Mouse (Mus musculus): ENCODE data around the gene Gm19426. TPM values are rescaled to one million over a fixed set of nuclear protein-coding genes. Genes with fewer than 3 reads are reported as not detected.

Gm19426 gene
- total and polyA plus RNA-seq, 3 experiments, result not detected

DNA sequence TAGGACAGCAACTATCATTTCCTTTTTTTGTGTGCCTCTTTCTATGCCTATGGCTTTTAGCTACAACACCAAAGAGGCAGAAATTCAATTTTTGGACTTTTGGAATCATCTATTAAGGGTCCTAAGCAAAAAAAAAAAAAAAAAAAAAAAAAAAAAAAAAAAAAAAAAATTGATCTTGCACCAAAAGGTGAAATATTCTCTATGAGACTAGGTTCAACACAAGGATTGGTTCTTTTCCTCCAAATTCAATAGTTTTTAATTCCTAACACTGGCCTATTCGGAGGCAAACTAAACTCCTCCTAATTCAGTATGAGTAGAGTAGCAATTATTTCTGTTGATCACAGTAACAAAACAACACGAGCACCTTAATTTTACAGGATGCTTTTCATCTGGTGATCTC lies 31.6 kb downstream of the Gm19426 start:
- no peaks in the 10 kb centered on the region for H3K27me3 ChIP-seq (replicated peaks)
- H3K79me2 ChIP-seq (replicated peaks; ENCODE audit: control insufficient read depth, extremely low read depth, insufficient read depth, poor library complexity, severe bottlenecking), result peaks cover 53% of the 10 kb centered on the region
- H3K9ac ChIP-seq (ENCODE audit: insufficient read depth, low read depth), result 0 out of 2 replicates have a peak overlapping the region, but pooled peaks have one; percentile 25
- no peak overlapping the region for H3K4me2 ChIP-seq (ENCODE audit: insufficient read depth, low read depth, poor library complexity, severe bottlenecking)
- no peaks in the 10 kb centered on the region for H3K9me3 ChIP-seq (replicated peaks; ENCODE audit: low read length)
- dilution Hi-C loops (cut with MboI; ENCODE audit: extremely low pct_ligation_motif_present, extremely low pct_unique_long_range_greater_than_20kb, low sequenced_read_pairs) (no loop called here), in situ Hi-C loops (cut with MboI; ENCODE audit: low pct_ligation_motif_present, low pct_unique_long_range_greater_than_20kb, low sequenced_read_pairs) (no loop called here)
- no peak overlapping the region for H3K4me3 ChIP-seq (replicated peaks in 1 of 3; ENCODE audit: low read depth in 2 of 3, low read length in 2 of 3, poor library complexity in 1 of 3)
- DNase-seq (ENCODE audit: extremely low read depth), result no peak
- no peak overlapping the region for H3K27ac ChIP-seq (ENCODE audit: insufficient read depth, low read depth)
- peaks cover 27 to 46% of the 10 kb centered on the region in 2 experiments for H3K36me3 ChIP-seq (replicated peaks in 1 of 2; ENCODE audit: control insufficient read depth in 1 of 2, insufficient read depth in 1 of 2, low read length in 1 of 2)
- TF ChIP-seq ZNF384 (IDR thresholded peaks at IDR 0.05; ENCODE audit: low read depth, low read length) (peak; percentile 79), POLR2AphosphoS2 (IDR thresholded peaks at IDR 0.05; ENCODE audit: low read depth, low read length) (no peak)
- peaks cover 0 to 30% of the 10 kb centered on the region in 2 experiments; a peak in 2 of 4 replicates for H3K4me1 ChIP-seq (ENCODE audit: control insufficient read depth in 1 of 2, insufficient read depth in 2 of 2)

DNA sequence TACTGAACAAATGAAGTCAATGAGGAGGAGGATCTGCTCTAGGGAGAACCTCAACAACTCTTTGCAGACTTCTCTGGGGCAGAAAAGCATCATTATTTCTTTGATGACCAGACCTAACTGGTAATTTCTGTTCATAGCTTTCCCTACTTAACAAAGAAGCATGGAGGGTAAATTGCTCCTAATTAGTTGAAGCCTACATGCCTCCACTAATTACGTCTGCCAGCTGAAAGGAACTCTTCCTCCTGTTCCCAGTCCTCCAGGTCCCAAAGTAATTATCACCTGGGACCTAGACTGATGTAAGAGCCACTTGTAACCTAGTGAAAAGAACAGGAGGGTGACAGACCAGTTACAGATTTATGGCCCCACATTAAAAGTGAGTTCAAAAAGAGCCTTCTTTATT lies 35.9 kb downstream of the Gm19426 start:
- Histone ChIP-seq H3K36me3 (replicated peaks in 1 of 2; ENCODE audit: control insufficient read depth in 1 of 2, insufficient read depth in 1 of 2, low read length in 1 of 2) (peaks cover 33 to 79% of the 10 kb centered on the region in 2 experiments), H3K9ac (ENCODE audit: insufficient read depth, low read depth) (no peak overlapping the region), H3K79me2 (replicated peaks; ENCODE audit: control insufficient read depth, extremely low read depth, insufficient read depth, poor library complexity, severe bottlenecking) (peaks cover 40% of the 10 kb centered on the region), H3K4me2 (ENCODE audit: insufficient read depth, low read depth, poor library complexity, severe bottlenecking) (no peak overlapping the region), H3K4me3 (replicated peaks in 1 of 3; ENCODE audit: low read depth in 2 of 3, low read length in 2 of 3, poor library complexity in 1 of 3) (no peak overlapping the region), H3K9me3 (replicated peaks; ENCODE audit: low read length) (no peaks in the 10 kb centered on the region), H3K4me1 (ENCODE audit: control insufficient read depth in 1 of 2, insufficient read depth in 2 of 2) (peaks cover 0 to 36% of the 10 kb centered on the region in 2 experiments; a peak in 3 of 4 replicates), H3K27ac (ENCODE audit: insufficient read depth, low read depth) (no peak overlapping the region), H3K27me3 (replicated peaks) (no peaks in the 10 kb centered on the region)
- no peak for TF ChIP-seq PAX5 (IDR thresholded peaks at IDR 0.05; ENCODE audit: low read length)
- no peak for TF ChIP-seq EP300 (IDR thresholded peaks at IDR 0.05; ENCODE audit: low read length)
- no peak for TF ChIP-seq SIN3A (IDR thresholded peaks at IDR 0.05; ENCODE audit: low read length)
- no peak for TF ChIP-seq BHLHE40 (IDR thresholded peaks at IDR 0.05; ENCODE audit: low read depth, low read length)
- TF ChIP-seq SMC3 (IDR thresholded peaks at IDR 0.05; ENCODE audit: low read depth, low read length), result no peak
- TF ChIP-seq CHD2 (IDR thresholded peaks at IDR 0.05; ENCODE audit: low read length), result no peak
- no peak for TF ChIP-seq JUND (conservative IDR thresholded peaks at IDR 0.05; ENCODE audit: low read depth, low read length)
- TF ChIP-seq NELFE (IDR thresholded peaks at IDR 0.05; ENCODE audit: low read depth, low read length), result no peak
- no peak for TF ChIP-seq TBP (conservative IDR thresholded peaks at IDR 0.05; ENCODE audit: low read depth, low read length)
- TF ChIP-seq NRF1 (IDR thresholded peaks at IDR 0.05; ENCODE audit: low read depth, low read length), result no peak
- TF ChIP-seq POLR2A (IDR thresholded peaks at IDR 0.05; ENCODE audit: low read depth, low read length), result no peak
- TF ChIP-seq ZC3H11A (IDR thresholded peaks at IDR 0.05; ENCODE audit: low read depth, low read length), result no peak
- TF ChIP-seq UBTF (IDR thresholded peaks at IDR 0.05; ENCODE audit: low read depth, low read length), result no peak
- TF ChIP-seq RAD21 (IDR thresholded peaks at IDR 0.05; ENCODE audit: low read depth, low read length), result no peak
- TF ChIP-seq ETS1 (conservative IDR thresholded peaks at IDR 0.05; ENCODE audit: low read depth, low read length), result no peak
- no peak for TF ChIP-seq GABPA (IDR thresholded peaks at IDR 0.05; ENCODE audit: insufficient replicate concordance, low read depth, low read length)
- no peak for TF ChIP-seq MAZ (IDR thresholded peaks at IDR 0.05; ENCODE audit: low read depth, low read length)
- no peak for DNase-seq (ENCODE audit: extremely low read depth)
- in situ Hi-C loops (cut with MboI; ENCODE audit: low pct_ligation_motif_present, low pct_unique_long_range_greater_than_20kb, low sequenced_read_pairs), result no loop called here
- dilution Hi-C loops (cut with MboI; ENCODE audit: extremely low pct_ligation_motif_present, extremely low pct_unique_long_range_greater_than_20kb, low sequenced_read_pairs), result no loop called here
